Mouse (Mus musculus) liver, postnatal 0 days (tissue): ENCODE measurements around the gene Lrmda.

Experiments
- CTCF ChIP-seq: sonication (generic); IDR thresholded peaks from 2 replicates; pipeline ENCODE4 v1.5.1; 2016; ENCODE audit warnings: antibody characterized with exemption, low read depth
- EP300 ChIP-seq: IDR thresholded peaks from 2 replicates; pipeline ENCODE4 v1.6.1; 2016; ENCODE audit warnings: antibody characterized with exemption, low read depth, mild to moderate bottlenecking

DNA sequence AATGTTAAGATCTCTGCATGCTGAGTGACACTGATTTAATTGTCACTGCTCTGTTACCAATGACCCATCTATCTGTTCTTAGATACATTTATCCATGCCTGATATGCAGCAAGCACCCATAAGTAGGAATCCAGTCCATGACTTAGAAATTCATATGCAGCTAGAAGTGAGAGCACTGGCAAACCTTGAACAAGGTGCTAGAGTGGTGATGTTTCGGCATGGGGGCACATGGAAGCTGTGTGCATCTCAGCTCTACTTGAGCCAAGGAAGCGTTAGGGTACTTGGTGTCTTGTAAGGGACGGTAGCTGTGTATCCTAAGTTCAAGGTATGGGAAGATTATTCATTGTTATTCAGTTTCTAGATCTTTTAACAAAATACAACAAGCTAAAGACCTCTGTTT is 896.0 kb downstream of the Lrmda start:
- TF ChIP-seq CTCF (no peak), EP300 (no peak)
